Mouse (Mus musculus): ENCODE data around the gene Adrb1. TPM values are rescaled to one million over a fixed set of nuclear protein-coding genes. Genes with fewer than 3 reads are reported as not detected.

The Adrb1 gene
- polyA plus RNA-seq, 1 experiment from 2014 or later, result 1.3 TPM

GRCm38 (mm10) chr19:56734033-56734572, 12.1 kb downstream of the Adrb1 start:
- Histone ChIP-seq H3K27ac (ENCODE audit: low read length) (no peak overlapping the region), H3K9ac (ENCODE audit: low read depth, low read length) (no peak overlapping the region), H3K4me2 (ENCODE audit: low read length) (no peak overlapping the region), H3K36me3 (ENCODE audit: control insufficient read depth, insufficient read depth, low read length) (no peaks in the 10 kb centered on the region), H3K27me3 (ENCODE audit: control insufficient read depth, insufficient read depth, low read depth, low read length) (no peaks in the 10 kb centered on the region), H3K4me3 (ENCODE audit: low read depth, low read length) (no peak overlapping the region), H3K4me1 (ENCODE audit: control insufficient read depth, insufficient read depth, low read length) (no peaks in the 10 kb centered on the region), H3K9me3 (replicated peaks; ENCODE audit: control insufficient read depth, low read length, poor library complexity, severe bottlenecking) (no peaks in the 10 kb centered on the region)
- no peak for ATAC-seq
- 52% methylated on average over 7 of the region's 7 CpGs for WGBS

- Histone ChIP-seq H3K4me1 (ENCODE audit: control insufficient read depth, insufficient read depth, low read length) (no peaks in the 10 kb centered on the region), H3K4me2 (ENCODE audit: low read length) (no peak overlapping the region), H3K9me3 (replicated peaks; ENCODE audit: control insufficient read depth, low read length, poor library complexity, severe bottlenecking) (no peaks in the 10 kb centered on the region), H3K27me3 (ENCODE audit: control insufficient read depth, insufficient read depth, low read depth, low read length) (no peaks in the 10 kb centered on the region), H3K9ac (ENCODE audit: low read depth, low read length) (no peak overlapping the region), H3K36me3 (ENCODE audit: control insufficient read depth, insufficient read depth, low read length) (no peaks in the 10 kb centered on the region), H3K4me3 (ENCODE audit: low read depth, low read length) (no peak overlapping the region), H3K27ac (ENCODE audit: low read length) (no peak overlapping the region)
- whole genome bisulfite sequencing, result 69% methylated on average over 4 of the region's 4 CpGs
- no peak for ATAC-seq
Measured at GRCm38 (mm10) chr19:56735747-56736146, 13.7 kb downstream of the Adrb1 start.

GRCm38 (mm10) chr19:56736287-56736686, 14.3 kb downstream of the Adrb1 start:
- H3K27me3 ChIP-seq (ENCODE audit: control insufficient read depth, insufficient read depth, low read depth, low read length), result no peaks in the 10 kb centered on the region
- no peaks in the 10 kb centered on the region for H3K4me1 ChIP-seq (ENCODE audit: control insufficient read depth, insufficient read depth, low read length)
- no peak overlapping the region for H3K4me2 ChIP-seq (ENCODE audit: low read length)
- H3K4me3 ChIP-seq (ENCODE audit: low read depth, low read length), result no peak overlapping the region
- no peaks in the 10 kb centered on the region for H3K9me3 ChIP-seq (replicated peaks; ENCODE audit: control insufficient read depth, low read length, poor library complexity, severe bottlenecking)
- no peaks in the 10 kb centered on the region for H3K36me3 ChIP-seq (ENCODE audit: control insufficient read depth, insufficient read depth, low read length)
- no peak overlapping the region for H3K27ac ChIP-seq (ENCODE audit: low read length)
- no peak for ATAC-seq
- no peak overlapping the region for H3K9ac ChIP-seq (ENCODE audit: low read depth, low read length)
- 77% methylated on average over 5 of the region's 5 CpGs for WGBS

- no peak for ATAC-seq
- H3K4me3 ChIP-seq (ENCODE audit: low read depth, low read length), result no peak overlapping the region
- no peak overlapping the region for H3K4me2 ChIP-seq (ENCODE audit: low read length)
- no peaks in the 10 kb centered on the region for H3K36me3 ChIP-seq (ENCODE audit: control insufficient read depth, insufficient read depth, low read length)
- WGBS, result 67% methylated on average over 7 of the region's 7 CpGs
- no peaks in the 10 kb centered on the region for H3K27me3 ChIP-seq (ENCODE audit: control insufficient read depth, insufficient read depth, low read depth, low read length)
- H3K4me1 ChIP-seq (ENCODE audit: control insufficient read depth, insufficient read depth, low read length), result no peaks in the 10 kb centered on the region; the same call in 1 of the 2 replicates
- H3K9me3 ChIP-seq (replicated peaks; ENCODE audit: control insufficient read depth, low read length, poor library complexity, severe bottlenecking), result no peaks in the 10 kb centered on the region
- no peak overlapping the region for H3K9ac ChIP-seq (ENCODE audit: low read depth, low read length)
- H3K27ac ChIP-seq (ENCODE audit: low read length), result no peak overlapping the region
Measured at GRCm38 (mm10) chr19:56745061-56745460, 23.1 kb downstream of the Adrb1 start.

- H3K9me3 ChIP-seq (replicated peaks; ENCODE audit: control insufficient read depth, low read length, poor library complexity, severe bottlenecking), result no peaks in the 10 kb centered on the region
- WGBS, result 69% methylated on average over 5 of the region's 6 CpGs
- no peaks in the 10 kb centered on the region for H3K27me3 ChIP-seq (ENCODE audit: control insufficient read depth, insufficient read depth, low read depth, low read length)
- H3K4me2 ChIP-seq (ENCODE audit: low read length), result no peak overlapping the region
- no peak overlapping the region for H3K27ac ChIP-seq (ENCODE audit: low read length)
- H3K36me3 ChIP-seq (ENCODE audit: control insufficient read depth, insufficient read depth, low read length), result no peaks in the 10 kb centered on the region
- H3K4me3 ChIP-seq (ENCODE audit: low read depth, low read length), result no peak overlapping the region
- H3K4me1 ChIP-seq (ENCODE audit: control insufficient read depth, insufficient read depth, low read length), result no peaks in the 10 kb centered on the region; the same call in 1 of the 2 replicates
- H3K9ac ChIP-seq (ENCODE audit: low read depth, low read length), result no peak overlapping the region
- no peak for ATAC-seq
Measured at GRCm38 (mm10) chr19:56745528-56745927, 23.5 kb downstream of the Adrb1 start.

- H3K9me3 ChIP-seq (replicated peaks; ENCODE audit: control insufficient read depth, low read length, poor library complexity, severe bottlenecking), result no peaks in the 10 kb centered on the region
- H3K4me3 ChIP-seq (ENCODE audit: low read depth, low read length), result no peak overlapping the region
- 91% methylated on average over 9 of the region's 9 CpGs for WGBS
- no peaks in the 10 kb centered on the region; the same call in 1 of the 2 replicates for H3K4me1 ChIP-seq (ENCODE audit: control insufficient read depth, insufficient read depth, low read length)
- H3K27ac ChIP-seq (ENCODE audit: low read length), result no peak overlapping the region
- no peak overlapping the region for H3K4me2 ChIP-seq (ENCODE audit: low read length)
- no peak for ATAC-seq
- no peak overlapping the region for H3K9ac ChIP-seq (ENCODE audit: low read depth, low read length)
- H3K36me3 ChIP-seq (ENCODE audit: control insufficient read depth, insufficient read depth, low read length), result no peaks in the 10 kb centered on the region
- H3K27me3 ChIP-seq (ENCODE audit: control insufficient read depth, insufficient read depth, low read depth, low read length), result no peaks in the 10 kb centered on the region
Measured at GRCm38 (mm10) chr19:56746618-56747017, 24.6 kb downstream of the Adrb1 start.

GRCm38 (mm10) chr19:56747878-56748277, 25.9 kb downstream of the Adrb1 start:
- no peak overlapping the region for H3K9ac ChIP-seq (ENCODE audit: low read depth, low read length)
- H3K4me1 ChIP-seq (ENCODE audit: control insufficient read depth, insufficient read depth, low read length), result no peaks in the 10 kb centered on the region; the same call in 1 of the 2 replicates
- ATAC-seq, result no peak
- no peak overlapping the region for H3K4me3 ChIP-seq (ENCODE audit: low read depth, low read length)
- no peaks in the 10 kb centered on the region for H3K27me3 ChIP-seq (ENCODE audit: control insufficient read depth, insufficient read depth, low read depth, low read length)
- H3K27ac ChIP-seq (ENCODE audit: low read length), result no peak overlapping the region
- H3K4me2 ChIP-seq (ENCODE audit: low read length), result no peak overlapping the region
- 65% methylated on average over 10 of the region's 10 CpGs for WGBS
- no peaks in the 10 kb centered on the region for H3K36me3 ChIP-seq (ENCODE audit: control insufficient read depth, insufficient read depth, low read length)
- H3K9me3 ChIP-seq (replicated peaks; ENCODE audit: control insufficient read depth, low read length, poor library complexity, severe bottlenecking), result no peaks in the 10 kb centered on the region

- no peak for ATAC-seq
- Histone ChIP-seq H3K27me3 (ENCODE audit: control insufficient read depth, insufficient read depth, low read depth, low read length) (no peaks in the 10 kb centered on the region), H3K9me3 (replicated peaks; ENCODE audit: control insufficient read depth, low read length, poor library complexity, severe bottlenecking) (no peaks in the 10 kb centered on the region), H3K36me3 (ENCODE audit: control insufficient read depth, insufficient read depth, low read length) (no peaks in the 10 kb centered on the region), H3K9ac (ENCODE audit: low read depth, low read length) (no peak overlapping the region), H3K4me1 (ENCODE audit: control insufficient read depth, insufficient read depth, low read length) (no peaks in the 10 kb centered on the region; the same call in 1 of the 2 replicates), H3K27ac (ENCODE audit: low read length) (no peak overlapping the region), H3K4me3 (ENCODE audit: low read depth, low read length) (no peak overlapping the region), H3K4me2 (ENCODE audit: low read length) (no peak overlapping the region)
- 48% methylated on average over 3 of the region's 3 CpGs for WGBS
Measured at GRCm38 (mm10) chr19:56749343-56749742, 27.3 kb downstream of the Adrb1 start.

- Histone ChIP-seq H3K9ac (ENCODE audit: low read depth, low read length) (no peak overlapping the region), H3K27me3 (ENCODE audit: control insufficient read depth, insufficient read depth, low read depth, low read length) (no peaks in the 10 kb centered on the region), H3K4me3 (ENCODE audit: low read depth, low read length) (no peak overlapping the region), H3K27ac (ENCODE audit: low read length) (no peak overlapping the region), H3K4me1 (ENCODE audit: control insufficient read depth, insufficient read depth, low read length) (no peaks in the 10 kb centered on the region), H3K36me3 (ENCODE audit: control insufficient read depth, insufficient read depth, low read length) (no peaks in the 10 kb centered on the region), H3K9me3 (replicated peaks; ENCODE audit: control insufficient read depth, low read length, poor library complexity, severe bottlenecking) (no peaks in the 10 kb centered on the region), H3K4me2 (ENCODE audit: low read length) (no peak overlapping the region)
- ATAC-seq, result no peak
- 17% methylated on average over 4 of the region's 4 CpGs for WGBS
Measured at GRCm38 (mm10) chr19:56750709-56751108, 28.7 kb downstream of the Adrb1 start.

Measured in midbrain, embryonic 16.5 days (tissue).